Mouse (Mus musculus) CH12.LX (cell line): ENCODE results near the gene Dnal1. TPM values are rescaled to one million over a fixed set of nuclear protein-coding genes. Genes with fewer than 3 reads are reported as not detected.

Experiments used
- DNase-seq: peaks from one replicate; pipeline ENCODE4 v3.0.0-alpha.2; 2013; ENCODE audit errors: extremely low read depth
- H3K27ac ChIP-seq: 2 replicates; pipeline ENCODE4 v1.5.1; 2012; ENCODE audit warnings: low read depth, mild to moderate bottlenecking, control low read depth, moderate library complexity; ENCODE audit not compliant: insufficient read depth
- H3K27me3 ChIP-seq: replicated peaks from 2 replicates; pipeline ENCODE3; 2012; ENCODE audit warnings: inconsistent platforms
- H3K36me3 ChIP-seq, 2 experiments: replicated peaks in 1 of 2; 2 replicates each; pipeline versions ENCODE3 to v1.6.1; 2012; ENCODE audit warnings: inconsistent platforms in 1 of 2, low read length in 1 of 2, mild to moderate bottlenecking in 1 of 2, mixed read lengths in 1 of 2, moderate library complexity in 1 of 2; ENCODE audit not compliant: control insufficient read depth in 1 of 2, insufficient read depth in 1 of 2
- H3K4me1 ChIP-seq, 2 experiments: 2 replicates each; pipeline ENCODE4 v1.6.1; 2012; ENCODE audit warnings: inconsistent platforms in 1 of 2, moderate library complexity in 1 of 2; ENCODE audit not compliant: insufficient read depth in 2 of 2, control insufficient read depth in 1 of 2
- H3K4me2 ChIP-seq: 2 replicates; pipeline ENCODE4 v1.6.1; 2012; ENCODE audit warnings: low read depth, mild to moderate bottlenecking, control low read depth; ENCODE audit not compliant: poor library complexity, insufficient read depth, severe bottlenecking
- H3K4me3 ChIP-seq, 3 experiments: fragments of 150-350 bp in 1 of 3; sonication (generic) in 1 of 3; replicated peaks in 1 of 3; 2 replicates each; pipeline versions ENCODE3 to v1.5.1; 2011 to 2012; ENCODE audit warnings: low read depth in 2 of 3, low read length in 2 of 3, mild to moderate bottlenecking in 2 of 3, moderate library complexity in 2 of 3, control low read depth in 1 of 3, improper control_type of control experiment in 1 of 3, inconsistent platforms in 1 of 3, mixed read lengths in 1 of 3; ENCODE audit not compliant: poor library complexity in 1 of 3
- H3K79me2 ChIP-seq: replicated peaks from 2 replicates; pipeline ENCODE4 v1.6.1; 2012; ENCODE audit warnings: mild to moderate bottlenecking, moderate library complexity; ENCODE audit not compliant: control insufficient read depth, poor library complexity, insufficient read depth, severe bottlenecking; ENCODE audit errors: extremely low read depth
- H3K9ac ChIP-seq: 2 replicates; pipeline ENCODE4 v1.6.1; 2012; ENCODE audit warnings: low read depth, mild to moderate bottlenecking, control low read depth, moderate library complexity; ENCODE audit not compliant: insufficient read depth
- H3K9me3 ChIP-seq: replicated peaks from 2 replicates; pipeline ENCODE3; 2012; ENCODE audit warnings: low read length, inconsistent platforms, mixed read lengths
- BHLHE40 ChIP-seq: IDR thresholded peaks from 2 replicates; pipeline ENCODE4 v1.6.1; 2011; ENCODE audit warnings: mild to moderate bottlenecking, low read depth, low read length, improper control_type of control experiment
- CHD1 ChIP-seq: IDR thresholded peaks from 2 replicates; pipeline ENCODE4 v1.6.1; 2012; ENCODE audit warnings: low read depth, low read length, improper control_type of control experiment, inconsistent platforms
- CTCF ChIP-seq, 2 experiments: IDR thresholded peaks in 1 of 2; conservative IDR thresholded peaks in 1 of 2; 2 replicates each; pipeline ENCODE4 v1.5.1; 2011 to 2012; ENCODE audit warnings: low read depth in 2 of 2, low read length in 2 of 2, improper control_type of control experiment in 1 of 2, inconsistent platforms in 1 of 2, mild to moderate bottlenecking in 1 of 2, moderate library complexity in 1 of 2
- E2F4 ChIP-seq: IDR thresholded peaks from 2 replicates; pipeline ENCODE4 v1.6.1; 2011; ENCODE audit warnings: low read depth, low read length, improper control_type of control experiment; ENCODE audit not compliant: insufficient replicate concordance
- EP300 ChIP-seq: IDR thresholded peaks from 2 replicates; pipeline ENCODE4 v1.6.1; 2011; ENCODE audit warnings: low read length, improper control_type of control experiment
- ETS1 ChIP-seq: conservative IDR thresholded peaks from 2 replicates; pipeline ENCODE4 v1.6.1; 2012; ENCODE audit warnings: low read depth, mild to moderate bottlenecking, inconsistent platforms, low read length, improper control_type of control experiment, moderate library complexity
- GABPA ChIP-seq: IDR thresholded peaks from 2 replicates; pipeline ENCODE4 v1.6.1; 2012; ENCODE audit warnings: low read depth, low read length, improper control_type of control experiment, inconsistent platforms; ENCODE audit not compliant: insufficient replicate concordance
- IRF4 ChIP-seq: IDR thresholded peaks from 2 replicates; pipeline ENCODE4 v1.6.1; 2014; ENCODE audit warnings: low read depth, mild to moderate bottlenecking, inconsistent platforms, low read length, improper control_type of control experiment
- JUND ChIP-seq: conservative IDR thresholded peaks from 2 replicates; pipeline ENCODE4 v1.6.1; 2011; ENCODE audit warnings: low read depth, low read length, improper control_type of control experiment
- MAX ChIP-seq: IDR thresholded peaks from 2 replicates; pipeline ENCODE4 v1.6.1; 2011; ENCODE audit warnings: low read length, improper control_type of control experiment
- MEF2A ChIP-seq: IDR thresholded peaks from 2 replicates; pipeline ENCODE4 v1.6.1; 2014; ENCODE audit warnings: low read depth, mild to moderate bottlenecking, inconsistent platforms, low read length, improper control_type of control experiment, borderline replicate concordance
- MYC ChIP-seq: IDR thresholded peaks from 2 replicates; pipeline ENCODE4 v1.6.1; 2011; ENCODE audit warnings: low read depth, mild to moderate bottlenecking, improper control_type of control experiment, low read length
- NRF1 ChIP-seq: IDR thresholded peaks from 2 replicates; pipeline ENCODE4 v1.6.1; 2014; ENCODE audit warnings: low read depth, mild to moderate bottlenecking, inconsistent platforms, low read length, improper control_type of control experiment, moderate library complexity
- PAX5 ChIP-seq: IDR thresholded peaks from 2 replicates; pipeline ENCODE4 v1.6.1; 2012; ENCODE audit warnings: low read length, inconsistent platforms, mixed read lengths
- POLR2AphosphoS2 ChIP-seq: IDR thresholded peaks from 2 replicates; pipeline ENCODE4 v1.6.1; 2011; ENCODE audit warnings: low read depth, low read length, improper control_type of control experiment
- RAD21 ChIP-seq: IDR thresholded peaks from 2 replicates; pipeline ENCODE4 v1.6.1; 2011; ENCODE audit warnings: low read depth, mild to moderate bottlenecking, low read length, improper control_type of control experiment, moderate library complexity
- RCOR1 ChIP-seq: conservative IDR thresholded peaks from 2 replicates; pipeline ENCODE4 v1.6.1; 2012; ENCODE audit warnings: low read depth, mild to moderate bottlenecking, inconsistent platforms, low read length, improper control_type of control experiment
- SIN3A ChIP-seq: IDR thresholded peaks from 2 replicates; pipeline ENCODE4 v1.6.1; 2012; ENCODE audit warnings: low read length, improper control_type of control experiment, inconsistent platforms
- SMC3 ChIP-seq: IDR thresholded peaks from 2 replicates; pipeline ENCODE4 v1.6.1; 2011; ENCODE audit warnings: low read depth, low read length, improper control_type of control experiment
- TBP ChIP-seq: conservative IDR thresholded peaks from 2 replicates; pipeline ENCODE4 v1.6.1; 2011; ENCODE audit warnings: low read depth, low read length, improper control_type of control experiment
- ZKSCAN1 ChIP-seq: IDR thresholded peaks from 2 replicates; pipeline ENCODE4 v1.6.1; 2012; ENCODE audit warnings: low read depth, inconsistent platforms, low read length, improper control_type of control experiment, borderline replicate concordance
- ZNF384 ChIP-seq: IDR thresholded peaks from 2 replicates; pipeline ENCODE4 v1.6.1; 2012; ENCODE audit warnings: low read depth, low read length, improper control_type of control experiment, inconsistent platforms
- dilution Hi-C: fragments of 300-500 bp; cut with MboI; formaldehyde crosslinking; loops from 2 replicates; pipeline ENCODE4 v1.14.3; 2020; ENCODE audit warnings: low sequenced_read_pairs; ENCODE audit not compliant: extremely low pct_unique_long_range_greater_than_20kb, extremely low pct_ligation_motif_present
- in situ Hi-C: fragments of 300-500 bp; cut with MboI; formaldehyde crosslinking; loops from 3 replicates; pipeline ENCODE4 v1.14.3; 2019; ENCODE audit warnings: low sequenced_read_pairs, low pct_ligation_motif_present, low pct_unique_long_range_greater_than_20kb, mixed read lengths
- polyA plus RNA-seq: library from polyadenylated mRNA; unstranded; fragments of >175 nt; gene quantifications from 2 replicates; pipeline ENCODE4 v1.2.1, GENCODE M21; 2012; ENCODE audit warnings: low read depth; ENCODE audit not compliant: insufficient read length
- total RNA-seq, 2 experiments: library from RNA; depleted of rRNA; stranded (reverse); fragments of 300-350 nt in 1 of 2; fragments of >200 nt in 1 of 2; gene quantifications; 2 replicates each; pipeline ENCODE4 v1.2.3; 2012 to 2014

The Dnal1 gene
- total and polyA plus RNA-seq, 3 experiments: 1.6 to 2.1 (median 1.7) TPM

DNA sequence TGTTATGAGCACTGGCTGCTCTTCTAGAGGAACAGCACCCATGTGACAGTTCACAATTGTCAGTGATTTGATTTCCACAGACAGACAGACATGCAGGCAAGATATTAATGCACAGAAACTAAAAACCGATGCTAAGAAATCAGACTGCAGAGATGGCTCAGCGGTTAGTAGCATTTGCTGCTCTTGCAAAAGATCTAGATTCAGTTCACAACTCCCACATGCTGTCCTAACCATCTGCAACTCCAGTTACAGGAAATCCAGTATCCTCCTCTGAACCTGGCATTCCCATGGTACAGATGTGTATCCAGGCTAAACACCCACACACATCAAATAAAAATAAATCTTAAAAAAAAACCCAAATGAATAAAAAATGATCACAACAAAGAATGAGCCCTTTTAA, 42.5 kb upstream of the Dnal1 start:
- H3K79me2 ChIP-seq: no peaks in the 10 kb centered on the region
- no peaks in the 10 kb centered on the region for H3K9me3 ChIP-seq
- TF ChIP-seq GABPA: no peak
- no peak for TF ChIP-seq ETS1
- TF ChIP-seq MYC: no peak
- no peak for TF ChIP-seq BHLHE40
- no peak for TF ChIP-seq SIN3A
- TF ChIP-seq ZNF384: no peak
- no peak for TF ChIP-seq CHD1
- no peak for TF ChIP-seq PAX5
- TF ChIP-seq RCOR1: no peak
- TF ChIP-seq EP300: no peak
- no peak for TF ChIP-seq NRF1
- TF ChIP-seq IRF4: no peak
- no peak for TF ChIP-seq RAD21
- DNase-seq: no peak
- in situ Hi-C loops: loop anchor here (25.0 kb wide), 2 partner anchors 109 to 284 kb away; partner anchors contain the start of gene Riox1
- H3K4me2 ChIP-seq: no peak overlapping the region
- no peaks in the 10 kb centered on the region for H3K36me3 ChIP-seq
- H3K27ac ChIP-seq: no peak overlapping the region
- no peaks in the 10 kb centered on the region for H3K4me1 ChIP-seq
- H3K27me3 ChIP-seq: no peaks in the 10 kb centered on the region
- dilution Hi-C loops: no loop called here
- no peak overlapping the region for H3K4me3 ChIP-seq
- no peak overlapping the region for H3K9ac ChIP-seq

DNA sequence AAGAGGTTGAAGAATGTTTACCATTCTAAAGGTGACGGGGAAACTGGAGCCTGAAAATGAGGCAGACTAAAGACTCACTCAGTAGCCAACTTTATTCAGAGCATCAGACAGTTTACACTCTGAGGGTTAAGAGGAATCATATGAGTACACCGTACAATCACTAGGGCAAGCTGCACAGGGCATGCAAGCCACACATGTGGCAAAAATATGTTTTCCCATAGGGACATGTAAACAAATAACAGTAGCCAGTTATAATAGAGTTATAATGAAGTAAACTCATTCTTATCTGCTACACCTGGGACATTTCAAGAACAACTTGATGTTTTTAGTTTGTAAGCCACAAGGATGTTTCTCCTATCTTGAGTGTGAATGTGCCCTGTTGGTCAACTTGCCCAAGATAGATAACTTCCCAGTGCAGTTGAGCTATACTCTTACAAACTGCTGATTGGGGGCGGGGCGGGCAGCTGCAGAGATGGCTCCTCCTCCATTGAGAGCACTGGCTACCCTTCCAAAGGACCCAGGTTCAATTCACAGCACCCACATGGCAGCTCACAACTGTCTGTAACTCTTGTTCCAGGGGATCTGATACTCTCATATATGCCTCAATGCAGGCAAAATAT, 36.7 kb upstream of the Dnal1 start:
- no peak overlapping the region for H3K9ac ChIP-seq
- dilution Hi-C loops (no loop called here), in situ Hi-C loops (no loop called here)

More for the DNA sequence above, 36.7 kb upstream of the Dnal1 start:
- DNase-seq: no peak
- no peaks in the 10 kb centered on the region for H3K9me3 ChIP-seq
- H3K79me2 ChIP-seq: no peaks in the 10 kb centered on the region
- no peaks in the 10 kb centered on the region for H3K4me1 ChIP-seq
- no peak for TF ChIP-seq GABPA
- no peak for TF ChIP-seq ZKSCAN1
- TF ChIP-seq BHLHE40: no peak
- TF ChIP-seq CTCF (conservative IDR thresholded peaks at IDR 0.05 in 1 of 2, IDR thresholded peaks at IDR 0.05 in 1 of 2; ENCODE audit: low read depth in 2 of 2, low read length in 2 of 2): no peak
- no peak for TF ChIP-seq EP300
- TF ChIP-seq SMC3: no peak
- no peak for TF ChIP-seq MAX
- TF ChIP-seq MEF2A: no peak
- no peak for TF ChIP-seq ETS1
- TF ChIP-seq NRF1: no peak
- TF ChIP-seq TBP: no peak
- TF ChIP-seq POLR2AphosphoS2: no peak
- TF ChIP-seq JUND: no peak
- no peak for TF ChIP-seq E2F4
- no peaks in the 10 kb centered on the region for H3K36me3 ChIP-seq
- H3K27me3 ChIP-seq: no peaks in the 10 kb centered on the region
- H3K4me3 ChIP-seq: no peak overlapping the region
- no peak overlapping the region for H3K4me2 ChIP-seq
- H3K27ac ChIP-seq: no peak overlapping the region
